Mouse (Mus musculus) E14TG2a.4 (cell line): ENCODE results near the gene Pcbd1.

Experiments used
- CTCF ChIP-seq: conservative IDR thresholded peaks from 2 replicates; pipeline ENCODE4 v1.5.1; 2014; ENCODE audit warnings: low read length
- NANOG ChIP-seq: IDR thresholded peaks from 2 replicates; pipeline ENCODE4 v1.6.1; 2014; ENCODE audit warnings: borderline replicate concordance, low read length, mixed read lengths

DNA sequence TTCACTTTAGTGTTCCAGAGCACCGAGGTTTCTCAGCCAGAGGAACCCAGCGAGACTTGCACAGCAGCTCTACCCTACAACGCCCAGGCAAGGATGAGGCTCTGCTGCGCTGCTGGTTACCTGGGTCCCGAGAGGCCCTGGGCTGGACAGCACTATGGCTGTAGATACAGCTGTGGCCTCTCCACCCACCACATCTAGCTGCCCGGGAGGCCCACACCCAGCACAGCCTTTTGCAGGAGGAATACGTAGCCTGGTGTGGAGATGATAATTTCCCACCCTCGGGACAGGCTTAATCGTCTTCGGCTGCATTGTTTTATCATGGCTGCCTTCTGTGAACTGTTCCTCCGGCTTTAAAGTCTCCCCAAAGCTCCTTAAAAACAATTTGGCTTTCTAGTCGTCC, 49.5 kb upstream of the Pcbd1 start:
- TF ChIP-seq CTCF (no peak), NANOG (no peak)
